Mouse (Mus musculus): Measurements from ENCODE around the gene Msmp.
A peak's percentile ranks its signal among the peaks of the same experiment; 100 is the strongest.
"Not testable (repeated sequence)": the region's sequence is repeated elsewhere in the genome, so short reads cannot be mapped to it uniquely, and the experiment has no call there.

The Msmp gene

DNA sequence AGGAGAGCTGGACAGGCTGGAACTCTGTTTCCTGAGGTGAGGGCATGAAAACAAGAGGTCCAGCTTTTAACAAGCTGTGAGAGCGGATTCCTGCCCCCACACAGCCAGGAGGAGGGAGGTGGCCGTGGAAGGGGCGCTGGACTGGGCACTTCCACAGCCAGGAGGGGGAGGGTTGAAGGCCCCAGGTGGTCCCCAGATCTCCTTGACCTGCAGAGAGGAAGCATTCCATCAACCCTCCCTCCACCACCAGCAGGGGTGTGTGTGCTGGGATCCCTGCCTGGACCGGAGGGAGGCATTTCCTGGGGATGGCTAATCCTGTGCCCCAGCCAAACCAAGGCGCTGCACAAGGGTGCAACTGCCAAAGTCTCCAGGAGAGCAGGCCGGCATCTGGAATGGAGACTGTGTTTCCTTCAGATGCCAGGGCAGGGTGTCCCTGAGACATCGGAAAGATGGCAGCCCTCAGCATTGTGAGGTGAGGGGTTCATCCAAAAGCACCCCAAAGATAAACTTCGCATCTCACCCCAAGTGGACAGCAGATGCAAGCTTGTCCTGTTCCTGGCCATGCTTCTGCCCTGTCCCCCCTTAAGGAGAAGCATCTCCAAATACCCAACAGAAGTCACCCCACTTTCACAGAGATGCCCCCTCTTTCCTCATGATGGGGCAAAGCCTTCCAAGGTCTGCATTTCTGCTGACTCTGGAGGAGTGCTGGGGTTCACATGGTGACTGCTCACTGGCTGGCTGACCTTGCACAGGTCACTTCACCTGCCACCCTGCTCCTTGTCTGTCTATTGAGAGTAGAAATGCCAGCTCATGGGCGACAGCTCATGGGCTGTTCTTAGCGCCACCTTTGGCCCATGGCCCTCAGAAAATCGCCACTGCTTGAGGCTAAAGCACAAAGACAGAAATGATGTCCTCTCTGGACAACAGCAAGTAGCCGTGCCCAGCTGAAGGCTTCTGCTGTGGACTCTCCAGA lies at the start of gene Msmp:
TSS of gene Msmp (minus strand) at position 51 of the 973 bp plus-strand sequence.
- no peak for DNase-seq (ENCODE audit: low spot score)

DNA sequence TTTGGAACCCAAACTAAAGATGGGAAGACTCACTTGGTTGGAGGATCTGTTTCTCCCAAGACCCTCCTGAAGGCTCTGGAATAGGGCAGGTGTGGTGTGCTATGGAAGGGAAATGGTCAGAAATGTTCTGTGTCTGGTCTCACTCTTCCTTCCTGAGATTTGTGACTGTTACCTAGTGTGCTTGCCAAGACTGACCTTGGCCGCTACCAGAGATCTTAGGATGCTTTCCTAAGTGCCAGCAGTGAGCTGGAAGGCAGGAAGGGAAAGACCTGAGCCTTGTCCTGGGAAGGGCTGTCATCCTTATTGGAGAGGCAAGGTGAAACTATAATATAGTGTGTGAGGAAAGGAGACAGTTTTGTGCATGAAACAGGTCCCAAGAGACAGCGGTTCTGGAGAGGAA lies 49.4 kb upstream of the Msmp start:
- DNase-seq (ENCODE audit: low spot score), result peak; percentile 31

DNA sequence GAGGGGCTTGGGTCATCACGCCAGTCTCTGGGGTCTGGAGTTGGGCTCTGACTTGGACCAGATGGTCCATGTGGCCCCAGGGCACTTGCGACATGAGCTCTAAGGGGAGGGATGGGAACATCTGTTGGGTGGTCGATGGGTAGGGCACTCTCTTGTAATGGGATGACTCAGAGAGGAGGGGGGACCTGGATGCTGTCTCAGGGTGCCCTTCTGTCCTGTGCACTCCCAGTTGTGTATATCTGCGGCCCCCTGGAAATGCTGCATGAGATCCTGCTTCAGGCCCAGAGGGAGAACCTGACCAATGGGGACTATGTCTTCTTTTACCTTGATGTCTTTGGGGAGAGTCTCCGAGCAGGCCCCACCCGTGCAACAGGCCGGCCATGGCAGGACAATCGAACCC lies 49.0 kb upstream of the Msmp start:
- peak; percentile 43 for DNase-seq (ENCODE audit: low spot score)

DNA sequence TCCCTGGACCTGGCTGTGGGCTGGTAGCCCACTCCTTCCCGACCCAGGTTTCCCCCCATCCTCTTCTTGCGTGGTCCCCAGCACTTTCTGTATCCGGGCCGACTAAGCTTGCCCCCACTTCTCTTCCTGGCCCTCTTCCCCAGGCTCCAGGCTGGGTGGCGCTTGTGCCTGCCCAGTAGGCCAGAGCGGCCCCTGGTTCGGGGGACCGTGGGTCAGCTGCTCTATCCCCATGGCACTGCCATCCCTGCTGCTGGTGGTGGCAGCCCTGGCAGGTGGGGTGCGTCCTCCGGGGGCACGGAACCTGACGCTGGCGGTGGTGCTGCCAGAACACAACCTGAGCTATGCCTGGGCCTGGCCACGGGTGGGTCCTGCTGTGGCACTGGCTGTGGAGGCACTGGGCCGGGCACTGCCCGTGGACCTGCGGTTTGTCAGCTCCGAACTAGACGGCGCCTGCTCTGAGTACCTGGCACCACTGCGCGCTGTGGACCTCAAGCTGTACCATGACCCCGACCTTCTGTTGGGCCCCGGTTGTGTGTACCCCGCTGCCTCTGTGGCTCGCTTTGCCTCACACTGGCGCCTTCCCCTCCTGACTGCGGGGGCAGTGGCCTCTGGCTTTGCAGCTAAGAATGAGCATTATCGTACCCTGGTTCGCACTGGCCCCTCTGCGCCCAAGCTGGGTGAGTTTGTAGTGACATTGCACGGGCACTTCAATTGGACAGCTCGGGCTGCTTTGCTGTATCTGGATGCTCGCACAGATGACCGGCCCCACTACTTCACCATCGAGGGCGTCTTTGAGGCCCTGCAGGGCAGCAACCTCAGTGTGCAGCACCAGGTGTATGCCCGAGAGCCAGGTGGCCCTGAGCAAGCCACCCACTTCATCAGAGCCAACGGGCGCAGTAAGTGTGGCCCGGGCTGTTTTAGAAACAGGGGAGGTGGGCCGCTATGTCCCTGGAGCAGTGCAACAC lies 47.9 kb upstream of the Msmp start:
- DNase-seq (ENCODE audit: low spot score), result peak; percentile 50

DNA sequence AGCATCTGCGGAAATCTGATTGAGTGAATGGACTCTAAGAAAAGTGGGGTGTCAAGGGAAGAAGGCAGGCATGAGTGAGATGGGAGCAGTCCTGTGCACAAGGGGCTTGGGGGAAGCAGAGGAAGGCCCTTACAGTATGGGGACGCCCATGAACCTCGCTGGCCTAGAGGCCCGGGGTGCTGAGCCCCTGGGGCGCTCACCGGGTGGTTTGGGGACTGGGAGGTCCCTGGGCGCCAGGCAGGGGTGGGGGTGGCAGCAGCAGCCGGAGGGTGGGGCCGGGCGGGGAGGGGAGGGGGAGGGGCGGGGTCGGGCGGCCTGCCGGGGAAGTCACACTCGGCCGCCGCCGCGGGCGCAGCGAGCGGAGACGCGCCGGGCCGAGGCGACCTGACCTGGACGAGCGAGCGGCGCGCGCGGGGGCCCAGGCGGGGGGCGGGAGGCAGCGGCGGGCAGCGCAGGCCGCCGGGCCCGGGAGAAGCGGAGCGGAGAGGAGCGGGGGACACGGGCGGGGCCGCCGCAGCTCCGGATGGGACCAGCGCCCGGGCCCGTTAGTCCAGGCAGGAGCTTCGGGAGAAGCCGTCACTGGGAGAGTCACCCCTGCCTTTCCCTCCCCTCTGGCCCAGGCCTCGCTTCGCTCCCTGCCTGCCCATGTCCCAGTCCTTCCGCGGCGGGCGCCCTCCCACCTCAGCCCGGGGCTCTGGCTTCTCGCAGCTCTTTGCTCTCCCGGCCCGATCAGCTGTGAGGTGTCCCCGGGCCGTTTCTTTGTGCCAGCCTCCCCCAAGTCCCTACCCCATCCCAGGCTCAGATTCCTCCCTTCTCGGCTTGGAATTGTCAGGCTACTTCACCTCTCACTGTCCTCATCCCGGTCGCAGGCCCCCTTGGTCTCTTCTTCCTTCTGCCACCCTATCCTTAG lies 47.0 kb upstream of the Msmp start, which contains the start of gene Npr2:
TSS of gene Npr2 (plus strand) at position 890 of the 910 bp plus-strand sequence.
- peak; percentile 71 for DNase-seq (ENCODE audit: low spot score)

DNA sequence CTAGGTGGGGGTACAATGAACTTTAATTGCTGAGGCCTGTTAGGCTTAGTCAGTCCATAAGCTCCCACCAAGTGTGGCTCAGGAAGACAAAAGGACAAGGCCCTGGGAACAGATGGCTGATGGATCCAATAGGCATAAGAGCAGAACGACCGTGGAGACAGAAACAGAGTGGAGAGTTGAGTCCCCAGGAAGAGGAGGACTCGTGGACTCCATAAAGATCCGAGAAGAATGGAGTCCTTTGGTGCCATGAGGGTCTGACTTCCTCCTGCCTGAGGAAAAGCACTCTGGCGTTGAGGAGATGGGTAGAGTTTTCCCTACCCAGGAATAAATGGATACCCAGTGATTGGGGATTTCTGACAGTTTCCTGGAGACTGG lies 46.4 kb upstream of the Msmp start:
- peak; percentile 35 for DNase-seq (ENCODE audit: low spot score)

DNA sequence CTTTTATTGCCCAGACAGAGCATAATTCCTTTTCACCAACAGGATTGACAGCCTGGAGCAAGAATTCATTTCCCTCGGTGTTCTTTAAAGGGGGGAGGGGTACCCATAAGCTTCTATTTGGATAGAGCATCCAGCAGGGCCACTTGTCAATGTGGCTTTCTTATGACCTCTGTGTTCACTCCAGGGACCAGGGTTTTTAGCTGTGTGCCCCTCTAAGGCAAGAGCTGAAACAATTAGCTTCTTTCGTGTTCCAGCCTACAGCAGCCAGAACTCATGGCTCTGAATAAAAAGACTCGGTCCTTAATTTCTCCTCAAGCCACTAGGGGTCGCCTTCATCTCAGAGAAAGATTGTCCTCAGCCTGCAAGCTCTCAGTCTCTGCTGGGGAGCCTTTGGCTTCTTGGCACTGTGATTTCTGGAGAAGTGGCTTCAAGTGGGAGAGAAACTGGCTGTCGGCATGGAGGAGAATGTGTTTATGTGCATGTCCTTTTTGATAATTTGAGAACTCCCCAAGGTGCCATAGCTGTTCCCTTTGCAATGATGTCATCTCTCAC lies 45.8 kb upstream of the Msmp start:
- DNase-seq (ENCODE audit: low spot score), result peak; percentile 75

DNA sequence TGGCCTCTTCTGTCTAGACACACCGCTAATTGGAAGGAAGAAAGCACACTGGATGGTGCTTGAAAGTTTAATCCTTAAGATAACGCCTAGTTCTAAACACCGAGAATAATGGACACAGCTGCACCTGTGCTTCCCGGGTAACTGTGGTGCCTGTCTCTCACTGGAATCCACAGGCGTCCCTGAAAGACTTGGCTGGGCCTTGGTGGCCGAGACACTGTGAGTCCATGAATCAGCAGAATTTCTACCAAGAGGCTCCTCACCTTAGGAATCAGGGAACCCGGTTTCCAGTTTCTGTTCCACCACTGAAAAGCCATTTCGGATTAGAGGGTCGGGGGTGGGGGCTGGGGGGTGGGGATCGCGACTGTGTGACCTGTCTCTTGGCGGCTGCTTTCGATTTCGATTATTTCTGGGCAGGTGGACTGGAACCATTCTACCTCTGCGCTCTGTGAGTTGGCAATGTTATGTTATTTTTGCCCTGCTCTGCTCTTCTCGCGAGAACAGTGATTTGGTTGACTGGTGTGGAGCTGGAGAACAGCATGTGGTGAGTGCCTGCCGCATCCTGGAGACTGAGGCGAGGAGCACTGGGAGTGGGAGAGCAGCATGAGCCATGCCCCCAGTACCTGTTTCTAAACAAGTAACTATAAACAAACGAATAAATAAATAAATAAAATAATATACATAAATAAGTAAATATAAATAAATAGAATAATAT lies 45.0 kb upstream of the Msmp start:
- DNase-seq (ENCODE audit: low spot score), result peak; percentile 33

DNA sequence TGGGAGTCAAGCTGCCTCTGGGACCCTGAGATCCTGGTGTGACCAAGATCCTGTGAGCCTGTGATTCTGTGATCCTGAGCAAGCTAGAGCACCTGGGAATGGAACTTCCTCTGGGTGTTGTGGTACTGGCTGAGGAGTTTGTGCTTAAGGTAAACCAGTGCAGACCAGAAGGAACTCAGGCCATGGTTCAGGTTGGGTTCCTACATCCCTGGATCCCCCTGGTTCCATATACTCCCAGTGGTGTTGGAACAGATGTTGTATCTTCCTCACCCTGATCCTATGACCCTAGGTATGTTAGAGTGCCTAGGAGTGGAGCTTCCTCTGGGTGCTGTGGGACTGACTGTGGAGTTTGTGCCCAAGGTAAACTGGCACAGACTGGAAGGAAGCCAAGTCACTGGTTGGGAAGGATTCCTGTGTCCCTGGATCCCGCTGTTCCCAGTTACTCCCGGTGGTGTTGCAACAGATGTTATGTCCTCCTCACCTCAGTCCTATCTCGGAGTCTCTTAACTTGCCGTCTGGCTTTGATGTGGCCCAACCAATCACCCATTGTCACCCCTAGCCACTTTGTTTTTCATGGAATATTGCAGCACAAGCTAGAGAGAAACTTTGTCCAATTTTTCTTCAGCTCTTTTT lies 36.0 kb upstream of the Msmp start:
- DNase-seq (ENCODE audit: low spot score), result peak; percentile 36

DNA sequence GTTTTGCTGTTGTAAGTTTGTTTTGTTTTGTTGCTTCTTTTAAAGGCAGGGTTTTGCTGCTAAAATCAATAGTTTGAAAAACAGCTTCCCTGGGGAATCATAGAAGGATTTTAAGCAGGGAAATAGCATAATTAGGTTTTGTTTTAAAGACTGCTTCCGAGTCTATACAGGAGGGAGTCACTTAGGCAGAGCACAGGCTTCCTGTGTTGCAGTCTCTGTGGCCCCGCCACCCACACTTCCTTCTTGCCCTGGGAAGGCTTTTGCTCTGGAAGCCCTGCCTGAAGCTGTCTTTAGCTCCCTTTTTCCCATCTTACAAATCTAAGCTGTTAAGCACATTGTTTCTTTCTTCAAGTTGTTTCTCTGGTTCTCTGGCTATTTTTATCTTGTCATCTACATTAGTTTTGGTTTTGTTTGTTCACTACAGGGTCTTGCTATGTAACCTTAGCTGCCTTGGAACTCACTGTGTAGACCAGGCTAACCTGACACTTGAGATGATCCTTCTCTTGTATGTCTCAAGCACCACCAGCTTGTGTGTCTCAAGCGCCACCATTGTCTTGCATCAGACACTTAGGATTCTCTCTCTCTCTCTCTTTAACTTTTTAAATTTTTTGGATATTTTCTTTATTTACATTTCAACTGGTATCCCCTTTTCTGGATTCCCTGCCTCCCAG lies 28.9 kb upstream of the Msmp start:
- no peak for DNase-seq (ENCODE audit: low spot score)

DNA sequence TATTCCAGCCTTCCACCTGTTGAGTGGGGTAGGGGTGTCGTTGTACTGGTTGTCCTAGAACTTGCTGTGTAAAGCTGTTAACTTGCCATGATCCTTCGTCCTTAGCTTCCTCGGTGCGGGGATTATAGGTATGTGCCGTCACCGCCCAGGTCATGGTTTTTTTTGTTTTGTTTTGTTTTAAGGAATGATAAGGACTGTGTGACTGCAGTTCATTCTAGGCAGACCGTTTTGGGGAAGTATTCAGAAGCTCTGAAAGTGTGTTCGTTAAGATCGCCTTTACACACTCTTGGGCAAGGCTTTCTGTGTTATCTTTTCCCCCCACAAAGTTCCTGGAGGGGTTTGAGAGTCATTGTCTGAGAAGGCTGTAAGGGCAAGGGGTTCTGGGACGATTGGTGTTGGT lies 28.2 kb upstream of the Msmp start:
- DNase-seq (ENCODE audit: low spot score), result no peak

DNA sequence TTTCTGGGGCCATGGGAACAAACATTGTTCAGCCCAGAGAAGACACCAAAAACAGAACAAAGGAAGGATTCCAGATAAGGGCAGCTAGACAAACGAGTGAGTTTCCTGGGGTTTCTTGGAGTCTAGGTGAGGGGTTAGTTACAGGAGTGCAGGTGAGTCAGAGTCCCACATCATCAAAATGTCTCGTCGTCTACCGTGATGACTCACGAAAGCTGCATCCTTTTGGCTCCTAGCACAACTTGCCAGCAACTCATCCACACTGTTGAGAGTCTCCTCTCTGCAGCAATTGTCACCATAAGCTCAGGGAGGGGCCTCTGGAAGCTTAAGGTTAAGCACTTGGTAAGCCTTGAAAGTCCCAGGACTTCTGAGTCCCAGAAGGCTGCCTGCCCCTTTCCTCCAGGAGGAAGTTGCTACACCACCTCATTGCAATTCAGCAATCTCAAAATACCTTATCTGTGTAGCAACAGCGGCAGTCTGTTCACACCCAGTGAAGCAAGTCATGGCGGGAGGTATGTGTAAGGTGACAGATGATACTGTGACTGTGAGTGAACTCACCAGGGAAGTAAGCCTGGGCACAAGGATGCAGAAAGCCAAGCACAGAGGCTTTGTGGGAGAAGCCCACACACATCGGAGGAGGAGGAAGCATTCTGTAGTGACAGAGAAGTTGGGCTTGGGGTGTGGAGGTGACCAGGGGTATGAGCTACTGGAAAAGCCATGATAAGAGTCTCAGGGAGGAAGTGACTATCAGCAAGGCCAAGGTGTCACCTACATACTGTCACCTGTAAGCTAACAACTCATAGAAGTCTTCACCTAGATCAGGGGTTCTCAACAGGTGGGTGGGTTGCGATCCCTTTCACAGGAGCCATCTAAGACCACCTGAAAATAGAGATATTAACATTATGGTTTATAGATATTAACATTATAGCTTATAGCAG lies 20.7 kb upstream of the Msmp start:
- DNase-seq (ENCODE audit: low spot score), result no peak

DNA sequence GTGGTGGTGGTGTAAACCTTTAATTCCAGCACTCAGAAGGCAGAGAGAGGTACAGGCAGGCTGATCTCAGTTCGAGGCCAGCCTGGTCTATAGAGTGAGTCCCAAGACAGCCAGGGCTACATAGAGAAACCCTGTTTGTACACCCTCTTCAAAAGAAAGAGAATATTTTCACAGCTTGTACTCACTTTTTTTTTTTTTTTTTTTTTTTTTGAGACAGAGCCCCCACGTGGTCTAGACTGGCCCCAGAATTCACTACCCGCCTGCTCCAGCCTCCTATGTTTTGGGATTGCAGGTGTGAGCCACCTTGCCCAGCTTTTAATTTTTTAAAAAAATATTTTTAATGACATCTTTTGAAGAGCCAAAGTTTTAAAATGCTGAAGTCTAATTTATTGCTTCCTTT lies 19.8 kb upstream of the Msmp start:
- DNase-seq (ENCODE audit: low spot score), result no peak

DNA sequence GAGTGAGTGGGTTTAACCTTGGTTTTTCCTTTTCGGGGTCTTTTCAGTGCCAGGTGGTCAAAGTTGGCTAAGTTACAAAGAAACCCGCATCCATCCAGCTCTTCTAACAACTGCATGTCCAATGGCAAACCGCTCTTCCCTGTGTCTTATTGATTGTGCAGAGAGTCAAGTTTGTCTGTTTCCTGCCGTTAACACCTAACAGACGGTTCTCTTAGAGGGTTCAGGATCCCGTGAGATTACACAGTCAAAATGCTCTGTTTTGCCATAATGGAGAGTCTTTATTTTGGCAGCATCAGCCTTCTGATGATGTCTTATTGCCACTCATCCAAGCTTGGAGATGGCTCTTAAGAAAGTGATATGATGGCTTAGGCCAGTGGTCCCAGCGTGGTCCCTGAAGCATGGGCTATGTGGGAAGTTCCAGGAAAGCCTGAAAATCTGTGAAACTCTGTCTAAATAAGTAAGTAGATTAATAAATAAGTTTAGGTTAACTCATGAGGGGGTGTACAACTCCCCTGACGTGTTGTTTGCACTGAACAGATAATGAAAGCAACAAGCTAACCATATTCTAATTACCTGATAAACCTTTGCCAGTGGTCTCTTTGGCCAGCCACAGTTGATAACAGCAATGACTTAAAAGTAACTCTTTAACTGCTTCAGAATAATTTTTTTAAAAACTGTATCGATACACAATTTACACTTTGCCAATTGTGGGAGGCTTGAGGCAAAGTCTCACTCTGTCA lies 16.1 kb upstream of the Msmp start:
- no peak for DNase-seq (ENCODE audit: low spot score)

DNA sequence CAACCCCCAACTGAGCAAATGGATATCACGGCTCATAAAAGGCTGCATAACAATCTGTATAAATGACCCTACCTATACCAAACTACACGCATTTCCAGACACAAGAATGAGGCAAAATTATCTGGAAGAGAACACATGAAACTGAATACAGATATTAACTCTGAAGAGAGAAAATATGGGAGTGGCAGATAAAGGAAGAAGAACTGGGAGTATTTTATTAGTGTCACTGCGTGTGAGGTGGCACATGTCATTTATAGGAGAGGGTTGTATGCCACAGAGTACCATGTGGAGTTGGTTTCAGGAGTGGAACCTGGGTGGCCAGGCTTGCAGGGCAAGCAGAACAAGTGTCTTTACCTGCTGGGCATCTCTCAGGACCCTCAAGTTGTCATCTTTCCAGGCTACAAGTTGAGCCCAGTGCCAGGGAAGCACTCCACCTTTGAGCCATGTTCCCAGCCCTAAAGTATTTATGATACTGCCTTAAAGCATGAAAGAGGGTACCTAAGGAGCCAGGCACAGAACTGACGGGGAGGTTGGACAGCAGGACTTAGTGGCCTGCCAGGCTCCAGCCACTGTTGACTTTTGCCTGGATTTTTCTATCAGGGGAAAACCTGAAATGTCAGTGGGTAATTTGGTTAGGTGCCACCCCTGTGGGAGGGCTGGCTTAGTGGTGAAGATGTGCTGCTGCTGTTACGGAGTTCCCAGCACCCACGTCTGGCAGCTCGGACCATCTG lies 14.5 kb upstream of the Msmp start:
- no peak for DNase-seq (ENCODE audit: low spot score)

DNA sequence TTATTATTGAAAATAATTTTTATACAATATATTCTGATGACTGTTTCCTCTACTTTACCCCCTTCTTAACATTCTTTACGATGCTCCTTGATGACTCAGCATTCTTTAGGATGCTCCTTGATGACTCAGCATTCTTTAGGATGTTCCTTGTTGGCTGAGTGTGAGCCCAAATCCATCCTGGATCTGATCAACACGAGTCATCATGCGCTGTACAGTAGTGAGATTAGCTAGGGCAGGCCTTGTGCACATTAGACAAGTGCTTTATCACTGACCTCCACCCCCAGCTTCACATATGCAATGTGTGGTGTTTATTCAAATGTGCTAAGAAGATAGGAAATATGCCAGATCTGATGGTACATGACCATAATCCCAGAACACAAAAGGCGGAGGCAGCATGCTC lies 13.9 kb upstream of the Msmp start:
- DNase-seq (ENCODE audit: low spot score), result no peak

DNA sequence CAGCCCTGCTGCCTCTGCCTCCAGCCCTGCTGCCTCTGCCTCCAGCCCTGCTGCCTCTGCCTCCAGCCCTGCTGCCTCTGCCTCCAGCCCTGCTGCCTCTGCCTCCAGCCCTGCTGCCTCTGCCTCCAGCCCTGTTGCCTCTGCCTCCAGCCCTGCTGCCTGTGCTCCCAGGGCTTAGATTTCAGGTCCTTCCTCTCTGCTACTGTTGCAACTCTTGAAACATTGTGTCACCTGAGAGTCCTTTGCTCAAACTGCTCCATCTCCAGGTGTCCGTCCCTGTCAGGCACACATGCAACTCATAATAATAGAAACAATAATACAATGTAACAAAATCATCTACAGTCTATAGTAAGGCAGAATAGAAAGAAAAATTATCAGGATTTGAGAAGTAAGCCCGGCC lies 12.3 kb upstream of the Msmp start:
- not testable (repeated sequence) for DNase-seq (ENCODE audit: low spot score)

Data from testis, postnatal 10 days (tissue).